Mouse (Mus musculus) cortical plate, adult 2 months (tissue): ENCODE results near the gene Nckap1l.

ENCODE experiments used
- CTCF ChIP-seq: fragments of 200-500 bp; IDR thresholded peaks from 2 replicates; pipeline ENCODE4 v1.5.1; 2011; ENCODE audit warnings: mild to moderate bottlenecking, control low read depth, low read length; ENCODE audit not compliant: insufficient read depth; ENCODE audit errors: extremely low read depth
- POLR2A ChIP-seq: fragments of 200-500 bp; IDR thresholded peaks from 2 replicates; pipeline ENCODE4 v1.6.1; 2011; ENCODE audit warnings: mild to moderate bottlenecking, low read length, control low read depth; ENCODE audit not compliant: insufficient read depth; ENCODE audit errors: extremely low read depth

DNA sequence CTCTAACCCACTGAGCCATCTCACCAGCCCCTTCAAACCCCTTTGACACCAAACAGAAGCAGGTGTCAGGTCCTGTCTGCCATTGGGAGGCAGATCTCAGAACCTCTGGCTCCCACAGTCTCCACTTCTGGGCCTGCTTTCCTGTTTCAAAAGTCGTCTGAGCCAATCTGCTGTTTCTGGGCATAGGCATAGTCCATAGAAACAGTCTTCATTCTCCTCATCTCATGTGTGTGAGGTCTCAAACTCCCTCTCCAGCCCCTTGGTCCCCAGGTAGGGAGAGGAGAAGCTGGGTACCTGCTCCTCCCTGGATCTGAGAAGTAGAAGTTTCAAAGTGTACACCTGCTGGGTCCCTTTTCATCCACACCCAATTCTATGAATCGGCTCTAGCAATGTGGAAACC, 82.9 kb downstream of the Nckap1l start:
- TF ChIP-seq POLR2A (no peak), CTCF (no peak)
